Mouse (Mus musculus) erythroblast, embryonic 14.5 days (primary cell): ENCODE data around the gene Plau.

Experiments used
- GATA1 ChIP-seq: IDR thresholded peaks from 2 replicates; pipeline ENCODE4 v1.6.1; 2012; ENCODE audit warnings: low read length, inconsistent platforms, mixed read lengths
- TAL1 ChIP-seq: IDR thresholded peaks from 3 replicates; pipeline ENCODE4 v1.6.1; 2012; ENCODE audit warnings: low read length, inconsistent platforms, mixed read lengths

DNA sequence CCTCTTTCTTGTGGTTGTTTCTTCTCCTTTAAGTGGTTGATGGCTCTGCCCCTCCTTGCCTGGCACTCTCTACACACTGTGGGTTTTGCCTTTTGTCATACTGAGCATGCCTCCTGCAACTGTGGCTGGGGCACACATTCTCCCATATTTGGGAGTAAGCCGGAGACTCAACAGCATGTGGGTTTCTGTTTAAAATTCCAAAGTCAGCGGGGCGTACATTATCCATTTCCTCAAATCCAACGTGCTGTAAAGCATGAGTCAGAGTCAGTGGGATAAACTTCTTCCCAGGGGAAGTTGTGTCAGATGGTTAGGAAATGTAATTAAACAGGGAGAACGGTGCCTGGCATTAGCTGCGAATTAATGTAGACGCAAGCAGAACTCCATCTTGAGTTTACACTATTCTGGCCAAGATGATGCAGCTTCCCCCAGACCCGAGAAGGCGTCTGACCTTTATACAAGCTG is 55.5 kb downstream of the Plau start:
- TF ChIP-seq GATA1: no peak
- no peak for TF ChIP-seq TAL1
